Mouse (Mus musculus) kidney, embryonic 16.5 days (tissue): ENCODE data around the gene Suds3. TPM values are rescaled to one million over a fixed set of nuclear protein-coding genes. Genes with fewer than 3 reads are reported as not detected.

ENCODE experiments used
- ATAC-seq: fragments of 200-750 bp; cut with Nextera tagmentation; 2 replicates; pipeline ENCODE4 v1.8.0; 2017; ENCODE audit warnings: moderate TSS enrichment; ENCODE audit not compliant: low FRiP score, low TSS enrichment
- H3K27ac ChIP-seq: fragments of 300-500 bp; sonication (generic); 2 replicates; pipeline ENCODE4 v1.5.1; 2014; ENCODE audit warnings: low read length
- H3K27me3 ChIP-seq: fragments of 300-500 bp; sonication (generic); 2 replicates; pipeline ENCODE4 v1.6.1; 2014; ENCODE audit warnings: low read length, control low read depth, mixed read lengths; ENCODE audit not compliant: insufficient read depth
- H3K36me3 ChIP-seq: fragments of 300-500 bp; sonication (generic); 2 replicates; pipeline ENCODE4 v1.6.1; 2014; ENCODE audit warnings: low read length, control low read depth, mixed read lengths; ENCODE audit not compliant: insufficient read depth
- H3K4me1 ChIP-seq: fragments of 300-500 bp; sonication (generic); 2 replicates; pipeline ENCODE4 v1.6.1; 2014; ENCODE audit warnings: low read length, control low read depth, mixed read lengths; ENCODE audit not compliant: insufficient read depth
- H3K4me2 ChIP-seq: fragments of 300-500 bp; sonication (generic); replicated peaks from 2 replicates; pipeline ENCODE4 v1.6.1; 2014; ENCODE audit warnings: low read depth, low read length
- H3K4me3 ChIP-seq: fragments of 300-500 bp; sonication (generic); 2 replicates; pipeline ENCODE4 v1.5.1; 2014; ENCODE audit warnings: mild to moderate bottlenecking, low read length
- H3K9ac ChIP-seq: fragments of 300-500 bp; sonication (generic); replicated peaks from 2 replicates; pipeline ENCODE4 v1.6.1; 2014; ENCODE audit warnings: low read length
- H3K9me3 ChIP-seq: fragments of 300-500 bp; sonication (generic); 2 replicates; pipeline ENCODE4 v1.6.1; 2016; ENCODE audit warnings: low read length, control low read depth
- WGBS: fragments of 180-500 bp; shearing (Covaris S2); extraction: QIAGEN DNeasy Blood & Tissue Kit; methylation state at CpG from one replicate; pipeline ENCODE4 v1.1.7; 2014; 5-methylcytosine and 5-hydroxymethylcytosine counted together
- polyA plus RNA-seq: library from polyadenylated mRNA; unstranded; fragments of >200 nt; fragmentation: Nextera tagmentation; extraction: Ambion mirVana; gene quantifications from 2 replicates; pipeline ENCODE4 v1.2.1, GENCODE M21; 2015

Suds3 gene
- polyA plus RNA-seq, 1 experiment from 2014 or later: 73.7 TPM

DNA sequence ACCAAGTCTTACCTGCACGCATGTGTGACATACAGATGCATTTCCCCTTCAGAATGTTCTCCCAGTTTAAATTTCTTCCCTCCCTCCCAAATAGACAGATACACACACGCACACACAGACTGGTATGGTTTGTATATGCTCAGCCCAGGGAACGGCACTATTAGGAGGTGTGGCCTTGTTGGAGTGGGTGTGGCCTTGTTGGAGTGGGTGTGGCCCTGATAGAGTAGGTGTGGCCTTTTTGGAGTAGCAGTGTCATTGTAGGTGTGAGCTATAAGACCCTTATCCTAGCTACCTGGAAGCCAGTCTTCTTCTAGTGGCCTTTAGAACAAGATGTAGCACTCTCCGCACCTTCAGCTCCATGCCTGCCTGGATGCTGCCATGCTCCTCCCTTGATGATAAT lies 7.9 kb upstream of the Suds3 start:
- no peak overlapping the region for H3K4me2 ChIP-seq
- no peaks in the 10 kb centered on the region for H3K36me3 ChIP-seq
- peaks cover 23% of the 10 kb centered on the region for H3K4me1 ChIP-seq
- no peaks in the 10 kb centered on the region for H3K9me3 ChIP-seq
- 0 out of 2 replicates have a peak, but pooled peaks cover 3% of the 10 kb centered on the region for H3K27me3 ChIP-seq
- 92% methylated on average over 4 of the region's 4 CpGs for WGBS
- ATAC-seq: no peak
- no peak overlapping the region for H3K9ac ChIP-seq
- no peak overlapping the region for H3K27ac ChIP-seq
- H3K4me3 ChIP-seq: no peak overlapping the region

DNA sequence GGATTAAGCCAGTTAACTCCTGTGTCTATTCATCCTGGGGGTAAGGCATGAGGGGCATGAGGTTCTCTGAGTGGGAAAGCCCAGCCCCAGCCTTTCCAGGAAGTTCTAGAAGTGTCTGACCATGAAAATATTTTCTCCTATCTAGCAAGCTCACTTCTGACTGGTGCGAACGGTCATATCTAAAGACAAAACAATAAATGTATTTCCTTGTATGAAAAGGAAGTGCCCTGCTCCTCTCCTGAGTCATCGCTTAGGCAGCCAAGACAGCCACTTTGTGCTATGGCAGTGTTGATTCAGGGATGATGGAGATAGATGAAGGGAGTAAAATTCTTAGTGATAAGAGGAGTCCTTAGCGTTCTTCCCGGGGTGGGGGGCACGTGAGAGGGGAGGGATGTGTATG lies 7.2 kb upstream of the Suds3 start:
- Histone ChIP-seq H3K9me3 (no peaks in the 10 kb centered on the region), H3K4me3 (no peak overlapping the region), H3K36me3 (no peaks in the 10 kb centered on the region), H3K9ac (no peak overlapping the region), H3K4me2 (no peak overlapping the region), H3K27ac (no peak overlapping the region), H3K27me3 (0 out of 2 replicates have a peak, but pooled peaks cover 3% of the 10 kb centered on the region), H3K4me1 (peaks cover 26% of the 10 kb centered on the region)
- ATAC-seq: no peak
- 76% methylated on average over 6 of the region's 6 CpGs for whole genome bisulfite sequencing

DNA sequence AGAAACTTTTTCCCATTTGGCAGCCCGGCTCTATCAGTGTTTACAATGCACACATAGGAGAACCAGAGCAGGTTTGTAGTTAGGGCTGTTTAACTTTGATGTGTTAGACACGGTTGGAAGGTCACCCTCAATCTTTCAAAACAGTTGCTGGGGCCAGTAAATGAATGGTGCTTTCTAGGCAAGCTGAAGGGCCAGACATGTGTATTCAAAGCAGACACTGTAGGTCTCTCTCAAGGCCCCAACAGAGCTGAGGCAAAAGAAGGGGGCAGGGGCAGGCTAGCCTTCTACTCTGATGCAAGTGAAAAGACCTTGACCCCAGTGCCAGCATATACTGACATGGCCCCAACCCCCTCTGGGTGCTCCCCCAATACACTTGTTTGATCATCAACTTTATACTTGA lies 5.7 kb upstream of the Suds3 start:
- Histone ChIP-seq H3K4me3 (peak overlapping the region; percentile 78), H3K27me3 (0 out of 2 replicates have a peak, but pooled peaks cover 3% of the 10 kb centered on the region)
- peak; percentile 9; the same call in 1 of the 2 replicates for ATAC-seq

DNA sequence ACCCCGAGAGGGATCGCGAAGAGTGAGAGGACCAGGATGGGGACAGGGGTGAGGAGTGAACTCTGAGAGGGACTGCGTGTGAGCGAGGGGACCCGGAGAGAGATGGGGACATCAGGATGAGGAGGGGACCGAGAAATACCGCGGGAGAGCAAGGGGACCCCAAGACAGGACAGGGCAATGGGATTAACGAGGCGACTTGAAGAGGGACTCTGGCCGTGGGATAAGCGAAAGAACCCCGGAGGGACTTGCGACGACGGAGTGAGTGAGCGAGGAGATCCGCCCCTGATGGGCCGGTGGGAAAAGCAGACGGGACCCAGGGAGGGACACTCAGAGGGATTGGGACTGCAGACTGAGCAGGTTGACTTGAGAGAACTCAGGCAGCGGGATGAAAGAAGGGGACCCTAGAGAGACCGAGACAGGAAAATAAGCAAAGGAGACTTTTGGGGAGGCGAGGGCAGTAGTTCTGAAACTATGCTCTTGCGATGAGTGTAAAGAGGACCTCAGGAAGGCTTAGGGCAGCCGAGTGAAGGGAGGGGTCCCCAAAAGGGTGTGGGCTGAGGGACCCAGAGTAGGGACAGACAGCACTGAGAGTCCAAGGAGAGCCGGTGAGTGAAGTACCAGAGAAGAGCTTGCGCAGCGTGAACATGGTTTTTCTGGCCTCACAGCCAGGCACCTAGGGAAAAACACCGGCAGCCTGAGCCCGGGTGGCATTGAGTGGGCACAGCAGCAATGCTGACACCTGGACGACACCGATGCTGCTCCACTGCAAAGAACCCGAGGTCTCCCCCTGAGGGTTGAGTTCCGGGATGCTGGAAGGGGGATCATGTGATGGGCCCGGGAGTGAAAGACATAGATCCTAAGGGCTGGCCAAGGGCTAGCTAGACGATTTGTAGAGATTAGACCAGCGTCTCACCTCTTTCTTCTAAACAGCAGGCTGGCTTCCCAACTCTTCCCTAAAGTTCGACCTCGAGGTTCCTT lies 4.9 kb upstream of the Suds3 start:
- peaks cover 30% of the 10 kb centered on the region for H3K4me1 ChIP-seq
- H3K36me3 ChIP-seq: no peaks in the 10 kb centered on the region
- under 1% methylated on average over 40 of the region's 40 CpGs for WGBS
- 0 out of 2 replicates have a peak, but pooled peaks cover 3% of the 10 kb centered on the region for H3K27me3 ChIP-seq
- peak overlapping the region; percentile 78 for H3K4me3 ChIP-seq
- H3K9me3 ChIP-seq: no peaks in the 10 kb centered on the region
- peak overlapping the region; percentile 80 for H3K4me2 ChIP-seq
- peak overlapping the region; percentile 74 for H3K9ac ChIP-seq
- no peak for ATAC-seq
- 0 out of 2 replicates have a peak overlapping the region, but pooled peaks have one; percentile 6 for H3K27ac ChIP-seq

More for the DNA sequence above, 5.7 kb upstream of the Suds3 start:
- H3K9ac ChIP-seq: no peak overlapping the region
- 5% methylated on average over 2 of the region's 2 CpGs for WGBS
- H3K36me3 ChIP-seq: no peaks in the 10 kb centered on the region
- peak overlapping the region; percentile 80 for H3K4me2 ChIP-seq
- peak overlapping the region; percentile 55; the same call in 1 of the 2 replicates for H3K27ac ChIP-seq
- peaks cover 26% of the 10 kb centered on the region for H3K4me1 ChIP-seq
- no peaks in the 10 kb centered on the region for H3K9me3 ChIP-seq

DNA sequence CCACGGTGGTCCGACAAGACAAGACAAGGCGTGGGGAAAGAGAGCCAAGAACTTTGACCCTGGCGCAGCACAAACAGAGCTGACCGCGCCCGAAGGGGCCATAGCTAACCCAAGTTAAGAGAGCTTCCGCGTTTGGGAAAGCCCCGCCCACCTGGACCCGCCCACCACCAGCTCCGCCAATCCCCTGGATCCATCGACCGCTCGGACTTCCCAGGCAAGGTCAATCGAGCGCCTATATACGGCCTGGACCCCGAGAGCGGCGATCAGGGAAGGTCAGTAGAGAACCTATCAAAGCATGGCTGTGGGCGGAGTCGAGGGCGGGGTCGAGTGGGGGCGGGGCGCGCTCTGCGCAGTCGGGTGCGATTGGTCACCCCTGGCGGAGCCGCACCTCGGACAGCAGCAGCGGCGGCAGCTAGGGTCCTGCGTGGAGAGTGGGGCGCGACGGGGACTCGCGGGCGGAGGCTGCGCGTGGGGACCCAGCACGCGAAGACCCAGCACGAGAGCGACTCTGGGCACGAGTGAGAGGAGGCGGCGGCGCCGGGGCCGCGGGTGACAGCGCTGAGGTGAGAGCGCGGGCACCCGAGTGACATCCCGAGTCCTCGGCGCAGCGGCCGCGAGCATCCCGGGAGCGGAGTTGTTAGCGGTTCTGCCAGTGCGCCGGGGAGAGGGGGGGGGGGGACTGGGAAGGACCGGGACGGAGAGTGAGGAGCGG lies 4.0 kb upstream of the Suds3 start, which contains the start of gene Taok3:
Gene Taok3, plus strand, starts transcription at position 353 of the 712 bp plus-strand sequence.
- under 1% methylated on average over 72 of the region's 74 CpGs for WGBS
- H3K4me3 ChIP-seq: peak within 1 kb of the TSS; percentile 78
- H3K9ac ChIP-seq: peak within 1 kb of the TSS; percentile 79
- H3K27me3 ChIP-seq: 0 out of 2 replicates have a peak, but pooled peaks cover 3% of the 10 kb centered on the region
- H3K27ac ChIP-seq: peak within 1 kb of the TSS; percentile 82
- ATAC-seq: peak; percentile 86
- peak within 1 kb of the TSS; percentile 80 for H3K4me2 ChIP-seq
- H3K36me3 ChIP-seq: no peaks in the 10 kb centered on the region
- H3K4me1 ChIP-seq: peaks cover 30% of the 10 kb centered on the region
- H3K9me3 ChIP-seq: no peaks in the 10 kb centered on the region

DNA sequence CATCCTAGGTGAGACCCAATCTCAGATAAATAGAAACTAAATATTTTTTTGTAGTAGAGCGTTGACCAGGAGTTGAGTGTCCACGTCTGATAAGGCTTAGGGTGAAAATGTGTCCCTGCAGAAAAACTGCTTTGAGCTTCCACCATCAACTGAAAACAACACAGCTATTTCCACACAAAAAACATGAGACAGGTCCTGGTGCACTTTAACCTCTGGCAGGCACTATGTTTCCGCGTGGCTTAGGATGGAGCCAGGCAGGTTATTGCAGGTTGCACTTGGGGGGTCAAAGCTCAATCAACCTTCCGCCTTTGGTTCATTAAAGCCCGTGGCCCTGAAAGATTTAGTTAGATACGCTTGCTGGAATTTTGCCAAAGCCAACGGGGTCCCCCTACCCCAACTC lies 2.9 kb upstream of the Suds3 start:
- Histone ChIP-seq H3K4me2 (peak overlapping the region; percentile 65), H3K27me3 (0 out of 2 replicates have a peak, but pooled peaks cover 3% of the 10 kb centered on the region), H3K4me3 (no peak overlapping the region), H3K27ac (no peak overlapping the region), H3K9me3 (no peaks in the 10 kb centered on the region), H3K36me3 (0 out of 2 replicates have a peak, but pooled peaks cover under 1% of the 10 kb centered on the region), H3K4me1 (peaks cover 36% of the 10 kb centered on the region), H3K9ac (no peak overlapping the region)
- no peak for ATAC-seq
- 45% methylated on average over 8 of the region's 8 CpGs for WGBS

DNA sequence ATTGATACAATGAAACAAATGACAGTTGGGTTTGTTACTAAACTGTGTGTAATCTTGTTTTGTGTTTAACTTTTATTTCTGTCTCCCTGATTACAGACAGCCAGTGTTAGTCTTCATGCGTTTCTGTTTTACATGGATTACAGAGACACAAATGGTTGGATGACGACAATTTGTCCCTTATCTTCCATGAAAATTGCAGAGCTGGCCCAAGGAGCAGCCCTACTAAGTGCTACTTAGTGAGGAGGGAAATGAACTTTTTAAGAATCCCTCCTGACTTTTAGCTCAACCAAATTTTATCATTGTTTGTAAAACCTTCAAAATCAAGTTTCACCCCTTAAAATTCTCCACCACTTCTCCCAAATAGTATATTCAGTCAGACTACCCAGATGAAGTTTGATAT lies 2.3 kb upstream of the Suds3 start:
- no peak overlapping the region for H3K4me3 ChIP-seq
- H3K27ac ChIP-seq: no peak overlapping the region
- H3K9ac ChIP-seq: no peak overlapping the region
- 0 out of 2 replicates have a peak, but pooled peaks cover 3% of the 10 kb centered on the region for H3K27me3 ChIP-seq
- 81% methylated on average over 2 of the region's 2 CpGs for whole genome bisulfite sequencing
- H3K4me2 ChIP-seq: no peak overlapping the region
- H3K9me3 ChIP-seq: no peaks in the 10 kb centered on the region
- ATAC-seq: no peak
- H3K36me3 ChIP-seq: peaks cover 7% of the 10 kb centered on the region
- H3K4me1 ChIP-seq: peaks cover 36% of the 10 kb centered on the region

DNA sequence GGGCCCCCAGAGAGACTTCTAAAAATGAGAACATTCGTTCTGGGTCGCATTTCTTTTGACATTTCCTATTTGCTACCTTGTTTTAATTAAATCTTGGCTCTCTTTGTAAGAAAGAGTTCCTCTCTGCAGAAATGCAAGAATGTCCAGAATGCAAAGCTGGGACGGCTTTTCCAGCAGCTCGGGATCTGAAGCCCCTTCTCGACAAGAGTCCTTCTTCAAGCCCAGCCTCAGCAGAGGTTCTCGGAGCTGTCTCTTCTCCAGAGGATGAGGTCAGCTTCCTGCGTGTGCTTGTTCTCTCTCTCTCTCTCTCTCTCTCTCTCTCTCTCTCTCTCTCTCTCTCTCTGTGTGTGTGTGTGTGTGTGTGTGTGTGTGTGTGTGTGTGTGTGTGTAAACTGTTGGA lies 1.8 kb upstream of the Suds3 start:
- ATAC-seq: no peak
- no peak overlapping the region for H3K4me3 ChIP-seq
- WGBS: 71% methylated on average over 7 of the region's 7 CpGs
- no peak overlapping the region; the same call in 1 of the 2 replicates for H3K9ac ChIP-seq
- H3K9me3 ChIP-seq: no peaks in the 10 kb centered on the region
- H3K27me3 ChIP-seq: 0 out of 2 replicates have a peak, but pooled peaks cover 3% of the 10 kb centered on the region
- H3K4me2 ChIP-seq: no peak overlapping the region
- H3K36me3 ChIP-seq: peaks cover 11% of the 10 kb centered on the region
- H3K4me1 ChIP-seq: peaks cover 33% of the 10 kb centered on the region
- H3K27ac ChIP-seq: no peak overlapping the region

DNA sequence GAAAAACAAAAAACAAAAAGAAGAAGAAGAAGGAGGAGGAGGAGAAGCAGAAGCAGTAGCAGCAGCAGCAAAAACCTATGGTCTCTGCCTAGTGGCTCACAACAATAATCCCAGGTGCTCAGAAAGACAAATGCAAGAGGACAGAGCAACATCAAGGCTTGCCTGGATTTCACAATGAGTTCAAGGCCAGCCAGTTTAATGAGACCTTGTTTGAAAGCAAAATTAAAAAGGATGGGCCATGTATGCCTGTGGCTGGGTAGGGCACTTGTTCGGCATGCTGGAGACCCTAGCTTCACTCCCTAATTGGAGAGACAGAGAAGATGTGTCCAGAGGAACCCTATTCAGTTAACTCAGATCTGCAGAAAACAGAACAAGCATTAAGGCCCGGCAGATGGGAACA lies 1.3 kb upstream of the Suds3 start:
- Histone ChIP-seq H3K27me3 (0 out of 2 replicates have a peak, but pooled peaks cover 3% of the 10 kb centered on the region), H3K9me3 (no peaks in the 10 kb centered on the region), H3K4me2 (no peak overlapping the region), H3K36me3 (peaks cover 15% of the 10 kb centered on the region), H3K27ac (0 out of 2 replicates have a peak overlapping the region, but pooled peaks have one; percentile 12), H3K9ac (no peak overlapping the region; the same call in 1 of the 2 replicates), H3K4me1 (peaks cover 31% of the 10 kb centered on the region), H3K4me3 (no peak overlapping the region)
- 75% methylated on average over 2 of the region's 2 CpGs for WGBS
- ATAC-seq: no peak
